Mouse (Mus musculus) kidney, adult 2 months (tissue): ENCODE measurements at regions not wholly inside any gene's neighbourhood (a gene's known extent, or its start where the extent isn't known, plus 50 kb on each side); places are given as distances from the start of the nearest gene placed in this dataset.

ENCODE experiments used
- DNase-seq: peaks from one replicate; pipeline ENCODE4 v3.0.0; 2021
- H3K27ac ChIP-seq: fragments of 200-500 bp; 2 replicates; pipeline ENCODE4 v1.5.1; 2012; ENCODE audit warnings: low read depth, low read length, control low read depth, inconsistent platforms; ENCODE audit not compliant: insufficient read depth
- H3K27me3 ChIP-seq: fragments of 200-500 bp; replicated peaks from 2 replicates; pipeline ENCODE4 v1.6.1; 2012; ENCODE audit warnings: mild to moderate bottlenecking, moderate library complexity, low read length, inconsistent platforms; ENCODE audit not compliant: control insufficient read depth, insufficient read depth
- H3K36me3 ChIP-seq: fragments of 200-500 bp; 2 replicates; pipeline ENCODE4 v1.6.1; 2012; ENCODE audit warnings: mild to moderate bottlenecking, moderate library complexity, low read length, inconsistent platforms; ENCODE audit not compliant: control insufficient read depth, insufficient read depth
- H3K4me1 ChIP-seq: fragments of 200-500 bp; 2 replicates; pipeline ENCODE4 v1.6.1; 2011; ENCODE audit warnings: low read length; ENCODE audit not compliant: control insufficient read depth, insufficient read depth
- H3K4me3 ChIP-seq: fragments of 200-500 bp; 2 replicates; pipeline ENCODE4 v1.5.1; 2011; ENCODE audit warnings: mild to moderate bottlenecking, low read depth, low read length, control low read depth; ENCODE audit not compliant: insufficient read depth
- CTCF ChIP-seq: fragments of 200-500 bp; conservative IDR thresholded peaks from 2 replicates; pipeline ENCODE4 v1.5.1; 2011; ENCODE audit warnings: low read depth, mild to moderate bottlenecking, control low read depth, low read length, moderate library complexity, mixed read lengths; ENCODE audit not compliant: insufficient read depth, insufficient read length
- POLR2A ChIP-seq: fragments of 200-500 bp; IDR thresholded peaks from one replicate; pipeline ENCODE4 v1.6.1; 2011; ENCODE audit warnings: low read depth, low read length, control low read depth
- WGBS: fragments of 180-500 bp; shearing (Covaris S2); methylation state at CpG from one replicate; pipeline ENCODE4 v1.1.7; 2018; 5-methylcytosine and 5-hydroxymethylcytosine counted together

- TF ChIP-seq POLR2A (no peak), CTCF (no peak)
- no peak overlapping the region for H3K27ac ChIP-seq
- DNase-seq, result no peak
- WGBS, result 25% methylated on average over 18 of the region's 18 CpGs
- H3K4me1 ChIP-seq, result no peaks in the 10 kb centered on the region
- no peak overlapping the region for H3K4me3 ChIP-seq
- peaks cover 1% of the 10 kb centered on the region; the same call in 1 of the 2 replicates for H3K27me3 ChIP-seq
- no peaks in the 10 kb centered on the region for H3K36me3 ChIP-seq
Observed at GRCm38 (mm10) chr11:112197620-112198268, 584.3 kb upstream of the Sox9 start.

GRCm38 (mm10) chr11:112204561-112204960, 577.5 kb upstream of the Sox9 start:
- WGBS, result 28% methylated on average over 2 of the region's 2 CpGs
- no peak overlapping the region for H3K27ac ChIP-seq
- no peaks in the 10 kb centered on the region for H3K4me1 ChIP-seq
- no peaks in the 10 kb centered on the region for H3K36me3 ChIP-seq
- no peak overlapping the region for H3K4me3 ChIP-seq
- H3K27me3 ChIP-seq, result no peaks in the 10 kb centered on the region
- TF ChIP-seq POLR2A (no peak), CTCF (no peak)
- peak; percentile 9 for DNase-seq

GRCm38 (mm10) chr11:112209414-112209813, 572.6 kb upstream of the Sox9 start:
- WGBS, result 26% methylated on average over 4 of the region's 4 CpGs
- no peaks in the 10 kb centered on the region for H3K36me3 ChIP-seq
- H3K4me1 ChIP-seq, result no peaks in the 10 kb centered on the region
- H3K27me3 ChIP-seq, result no peaks in the 10 kb centered on the region
- TF ChIP-seq POLR2A (no peak), CTCF (peak; percentile 49)
- H3K27ac ChIP-seq, result no peak overlapping the region
- peak; percentile 52 for DNase-seq
- no peak overlapping the region for H3K4me3 ChIP-seq

- peak; percentile 57 for DNase-seq
- Histone ChIP-seq H3K4me3 (no peak overlapping the region), H3K27ac (no peak overlapping the region), H3K27me3 (no peaks in the 10 kb centered on the region; the same call in 1 of the 2 replicates), H3K4me1 (no peaks in the 10 kb centered on the region), H3K36me3 (no peaks in the 10 kb centered on the region)
- TF ChIP-seq POLR2A, result no peak
- no peak for TF ChIP-seq CTCF
- WGBS, result 78% methylated on average over 5 of the region's 5 CpGs
Observed at GRCm38 (mm10) chr11:112219046-112219720, 562.8 kb upstream of the Sox9 start.

GRCm38 (mm10) chr11:112234492-112235116, 547.4 kb upstream of the Sox9 start:
- no peak for DNase-seq
- Histone ChIP-seq H3K4me1 (no peaks in the 10 kb centered on the region), H3K27ac (no peak overlapping the region), H3K36me3 (no peaks in the 10 kb centered on the region), H3K27me3 (no peaks in the 10 kb centered on the region; the same call in 1 of the 2 replicates), H3K4me3 (no peak overlapping the region)
- WGBS, result 93% methylated on average over 7 of the region's 7 CpGs
- TF ChIP-seq CTCF (no peak), POLR2A (no peak)

- no peaks in the 10 kb centered on the region for H3K27me3 ChIP-seq
- 24% methylated on average over 19 of the region's 19 CpGs for WGBS
- no peak overlapping the region for H3K4me3 ChIP-seq
- no peaks in the 10 kb centered on the region for H3K36me3 ChIP-seq
- H3K4me1 ChIP-seq, result no peaks in the 10 kb centered on the region
- no peak overlapping the region for H3K27ac ChIP-seq
- DNase-seq, result peak; percentile 9
- TF ChIP-seq POLR2A, result no peak
- TF ChIP-seq CTCF, result no peak
Observed at GRCm38 (mm10) chr11:112238960-112239884, 542.8 kb upstream of the Sox9 start.
